Mouse (Mus musculus): ENCODE results near the gene Ndufaf3. TPM values are rescaled to one million over a fixed set of nuclear protein-coding genes. Genes with fewer than 3 reads are reported as not detected.

Ndufaf3 gene
- total and polyA plus RNA-seq, 2 experiments from 2014 or later = 70.7 to 104 TPM

DNA sequence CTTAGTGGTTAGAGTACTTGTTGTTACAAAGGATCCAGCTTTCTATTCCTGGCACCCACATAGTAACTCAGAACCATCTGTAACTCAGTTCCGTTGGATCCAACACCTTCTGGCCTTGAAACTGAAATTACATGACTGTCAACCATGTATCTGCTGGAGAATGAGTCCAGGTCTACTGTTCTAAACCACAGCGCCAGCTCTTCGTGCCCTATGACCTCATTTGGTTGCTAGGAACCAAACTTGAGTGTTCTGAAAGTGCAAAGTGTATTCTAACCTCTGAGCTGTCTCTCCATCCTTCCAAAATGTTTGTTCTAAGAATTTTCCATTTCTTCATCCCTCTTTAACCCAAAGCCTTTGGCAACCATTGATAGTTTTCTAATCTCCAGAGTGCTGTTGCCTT is 21.2 kb downstream of the Ndufaf3 start:
- no peak overlapping the region for H3K27ac ChIP-seq (ENCODE audit: low read depth, low read length)
- no peaks in the 10 kb centered on the region for H3K4me1 ChIP-seq (ENCODE audit: insufficient read depth)
- DNase-seq (no peak), ATAC-seq (no peak)
- no peak overlapping the region for H3K9ac ChIP-seq
- no peaks in the 10 kb centered on the region for H3K27me3 ChIP-seq (ENCODE audit: insufficient read depth, low read length)
- H3K4me3 ChIP-seq (ENCODE audit: low read depth, low read length) = no peak overlapping the region
- no peak for TF ChIP-seq CTCF (IDR thresholded peaks at IDR 0.05; ENCODE audit: low read depth)
- H3K36me3 ChIP-seq (ENCODE audit: insufficient read depth) = peaks cover 69% of the 10 kb centered on the region
- H3K9me3 ChIP-seq (ENCODE audit: low read length) = no peaks in the 10 kb centered on the region
- H3K4me2 ChIP-seq (ENCODE audit: low read depth) = no peak overlapping the region
- WGBS = 91% methylated on average over 3 of the region's 3 CpGs

DNA sequence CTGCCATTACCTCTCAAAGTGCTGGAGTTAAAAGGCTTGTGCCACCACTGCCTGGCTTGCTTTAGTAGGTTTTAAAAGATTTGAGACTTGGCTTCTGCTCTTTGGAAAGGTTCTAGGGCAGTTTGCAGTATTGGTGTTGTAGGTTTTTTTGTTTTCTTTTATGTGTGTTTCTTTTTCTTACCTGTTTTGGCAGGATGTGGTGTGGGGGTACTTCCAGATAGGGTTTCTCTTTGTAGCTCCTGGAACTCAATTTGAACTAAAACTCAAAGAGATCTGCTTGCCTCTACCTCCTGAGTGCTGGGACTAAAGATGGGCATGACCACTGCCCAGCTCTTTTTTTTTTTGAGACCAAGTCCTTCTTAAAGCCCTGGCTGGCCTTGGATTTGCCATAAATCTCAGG is 26.4 kb downstream of the Ndufaf3 start:
- DNase-seq (no peak), ATAC-seq (no peak)
- H3K27me3 ChIP-seq (ENCODE audit: insufficient read depth, low read length) = no peaks in the 10 kb centered on the region
- peaks cover 68% of the 10 kb centered on the region for H3K36me3 ChIP-seq (ENCODE audit: insufficient read depth)
- no peaks in the 10 kb centered on the region for H3K9me3 ChIP-seq (ENCODE audit: low read length)
- no peak for TF ChIP-seq CTCF (IDR thresholded peaks at IDR 0.05; ENCODE audit: low read depth)
- H3K9ac ChIP-seq = no peak overlapping the region
- no peak overlapping the region for H3K4me3 ChIP-seq (ENCODE audit: low read depth, low read length)
- no peak overlapping the region for H3K27ac ChIP-seq (ENCODE audit: low read depth, low read length)
- H3K4me2 ChIP-seq (ENCODE audit: low read depth) = no peak overlapping the region
- H3K4me1 ChIP-seq (ENCODE audit: insufficient read depth) = no peaks in the 10 kb centered on the region

DNA sequence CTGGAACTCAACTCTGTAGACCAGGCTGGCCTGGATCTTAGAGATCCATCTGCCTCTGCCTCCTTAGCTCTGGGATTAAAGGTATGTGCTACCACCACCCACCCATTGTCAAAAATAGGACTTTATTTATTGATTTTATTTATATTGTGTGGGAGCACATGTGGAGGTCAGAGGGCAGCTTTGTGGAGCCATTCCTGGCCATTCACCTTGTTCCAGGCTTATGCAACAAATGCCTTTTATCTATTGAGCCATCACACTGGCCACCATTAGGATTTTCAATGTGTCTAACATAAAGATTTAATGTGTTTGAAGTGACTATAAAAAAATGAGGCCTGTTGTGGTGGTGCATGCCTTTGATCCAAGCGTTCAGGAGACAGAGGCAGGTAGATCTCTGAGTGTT is 35.7 kb downstream of the Ndufaf3 start:
- no peak overlapping the region for H3K9ac ChIP-seq
- no peak overlapping the region for H3K27ac ChIP-seq (ENCODE audit: low read depth, low read length)
- 96% methylated on average over 1 of the region's 1 CpGs for WGBS
- no peak overlapping the region for H3K4me2 ChIP-seq (ENCODE audit: low read depth)
- H3K9me3 ChIP-seq (ENCODE audit: low read length) = no peaks in the 10 kb centered on the region
- no peak for ATAC-seq
- no peaks in the 10 kb centered on the region for H3K27me3 ChIP-seq (ENCODE audit: insufficient read depth, low read length)
- H3K36me3 ChIP-seq (ENCODE audit: insufficient read depth) = peaks cover 54% of the 10 kb centered on the region
- TF ChIP-seq CTCF (IDR thresholded peaks at IDR 0.05; ENCODE audit: low read depth) = no peak
- DNase-seq = no peak
- H3K4me3 ChIP-seq (ENCODE audit: low read depth, low read length) = no peak overlapping the region
- H3K4me1 ChIP-seq (ENCODE audit: insufficient read depth) = no peaks in the 10 kb centered on the region

DNA sequence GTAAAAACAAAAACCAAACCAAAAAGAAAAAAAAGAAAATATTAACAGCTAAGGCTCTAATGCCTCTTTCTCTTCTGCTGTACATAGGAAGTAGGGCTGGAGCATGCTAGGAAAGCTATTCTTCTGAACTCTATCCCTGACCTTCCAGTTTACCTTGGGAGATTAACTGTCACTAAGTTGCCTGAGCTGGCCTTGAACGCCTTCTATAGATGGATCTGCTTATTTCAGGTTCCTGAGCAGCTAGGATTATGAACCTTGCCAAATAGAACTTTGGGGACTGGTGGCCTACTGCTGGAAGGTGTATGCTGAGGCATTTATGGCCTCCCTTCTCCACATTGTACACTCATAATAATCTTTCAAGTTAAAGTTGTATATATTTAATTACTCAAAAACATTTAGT is 36.3 kb downstream of the Ndufaf3 start:
- no peak for ATAC-seq
- H3K4me2 ChIP-seq (ENCODE audit: low read depth) = no peak overlapping the region
- TF ChIP-seq CTCF (IDR thresholded peaks at IDR 0.05; ENCODE audit: low read depth) = no peak
- no peak overlapping the region for H3K4me3 ChIP-seq (ENCODE audit: low read depth, low read length)
- H3K9me3 ChIP-seq (ENCODE audit: low read length) = no peaks in the 10 kb centered on the region
- no peak for DNase-seq
- H3K27me3 ChIP-seq (ENCODE audit: insufficient read depth, low read length) = no peaks in the 10 kb centered on the region
- H3K36me3 ChIP-seq (ENCODE audit: insufficient read depth) = peaks cover 51% of the 10 kb centered on the region
- 92% methylated on average over 1 of the region's 1 CpGs for WGBS
- no peak overlapping the region for H3K9ac ChIP-seq
- no peaks in the 10 kb centered on the region for H3K4me1 ChIP-seq (ENCODE audit: insufficient read depth)
- H3K27ac ChIP-seq (ENCODE audit: low read depth, low read length) = no peak overlapping the region

DNA sequence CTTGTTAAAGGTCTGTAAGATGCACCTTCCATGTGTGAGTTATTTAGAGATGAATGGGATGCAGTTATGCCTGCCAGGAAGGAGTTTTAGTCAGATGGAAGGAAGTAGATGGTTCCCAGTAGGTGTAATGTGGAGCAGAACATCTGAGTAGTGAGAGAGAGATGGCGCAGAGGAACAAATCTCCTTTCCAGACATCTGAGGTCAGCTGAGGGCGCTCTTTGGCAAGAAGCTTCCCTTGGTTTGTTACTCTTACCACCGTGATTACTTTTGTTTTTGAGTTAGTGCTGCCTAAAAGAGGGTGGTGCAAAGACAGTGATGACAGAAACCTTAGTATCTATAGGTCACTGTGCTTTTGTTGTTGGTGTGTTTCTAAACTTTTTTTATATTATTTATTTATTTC is 41.8 kb downstream of the Ndufaf3 start:
- H3K27ac ChIP-seq (ENCODE audit: low read depth, low read length) = no peak overlapping the region
- DNase-seq = no peak
- TF ChIP-seq CTCF (IDR thresholded peaks at IDR 0.05; ENCODE audit: low read depth) = no peak
- peaks cover 14% of the 10 kb centered on the region for H3K36me3 ChIP-seq (ENCODE audit: insufficient read depth)
- H3K9me3 ChIP-seq (ENCODE audit: low read length) = no peaks in the 10 kb centered on the region
- H3K9ac ChIP-seq = no peak overlapping the region
- no peak overlapping the region for H3K4me2 ChIP-seq (ENCODE audit: low read depth)
- no peak for ATAC-seq
- no peaks in the 10 kb centered on the region for H3K27me3 ChIP-seq (ENCODE audit: insufficient read depth, low read length)
- 88% methylated on average over 3 of the region's 3 CpGs for WGBS
- no peaks in the 10 kb centered on the region for H3K4me1 ChIP-seq (ENCODE audit: insufficient read depth)
- no peak overlapping the region for H3K4me3 ChIP-seq (ENCODE audit: low read depth, low read length)

DNA sequence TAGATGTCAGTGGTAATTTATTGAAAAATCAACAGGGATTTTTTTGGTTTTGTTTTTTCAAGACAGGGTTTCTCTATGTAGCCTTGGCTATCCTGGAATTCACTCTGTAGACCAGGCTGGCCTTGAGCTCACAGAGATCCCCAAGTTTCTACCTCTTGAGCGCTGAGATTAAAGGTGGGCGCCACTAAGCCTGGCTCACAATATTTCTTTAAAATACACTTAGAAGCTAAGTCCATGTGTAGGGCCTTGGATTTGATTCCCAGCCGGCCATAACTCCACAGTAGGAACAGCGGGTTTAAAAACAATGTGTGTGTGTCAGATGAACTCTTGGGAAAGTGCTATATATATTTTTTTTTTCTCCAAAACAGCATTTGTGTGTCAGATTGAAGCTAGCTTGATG is 43.9 kb downstream of the Ndufaf3 start:
- Histone ChIP-seq H3K36me3 (ENCODE audit: insufficient read depth) (no peaks in the 10 kb centered on the region; the same call in 1 of the 2 replicates), H3K4me3 (ENCODE audit: low read depth, low read length) (no peak overlapping the region), H3K9ac (no peak overlapping the region), H3K9me3 (ENCODE audit: low read length) (no peaks in the 10 kb centered on the region), H3K27me3 (ENCODE audit: insufficient read depth, low read length) (no peaks in the 10 kb centered on the region), H3K4me1 (ENCODE audit: insufficient read depth) (peaks cover 10% of the 10 kb centered on the region), H3K4me2 (ENCODE audit: low read depth) (no peak overlapping the region), H3K27ac (ENCODE audit: low read depth, low read length) (no peak overlapping the region)
- ATAC-seq (no peak), DNase-seq (no peak)
- no peak for TF ChIP-seq CTCF (IDR thresholded peaks at IDR 0.05; ENCODE audit: low read depth)
- 94% methylated on average over 4 of the region's 4 CpGs for WGBS

DNA sequence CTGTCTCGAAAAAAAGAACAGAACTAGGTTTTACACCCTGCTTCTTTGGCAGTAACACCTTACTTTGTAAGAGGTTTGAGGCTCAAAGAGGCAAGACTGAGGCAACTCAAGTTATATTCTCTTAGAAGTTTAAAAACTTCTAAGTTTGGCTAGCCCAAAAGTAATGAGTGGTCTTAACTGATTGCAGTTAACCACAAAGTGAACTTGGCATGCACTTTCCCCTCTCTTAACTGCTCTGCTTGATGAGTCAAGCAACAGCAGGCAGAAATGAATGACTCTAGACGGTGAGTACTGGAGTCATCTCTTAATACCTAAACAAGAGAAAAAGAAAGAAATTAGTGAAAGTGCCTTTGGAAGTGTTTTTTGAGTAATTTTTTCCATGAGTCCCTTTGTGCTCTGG is 45.6 kb downstream of the Ndufaf3 start:
- 55% methylated on average over 2 of the region's 2 CpGs for WGBS
- DNase-seq = no peak

DNA sequence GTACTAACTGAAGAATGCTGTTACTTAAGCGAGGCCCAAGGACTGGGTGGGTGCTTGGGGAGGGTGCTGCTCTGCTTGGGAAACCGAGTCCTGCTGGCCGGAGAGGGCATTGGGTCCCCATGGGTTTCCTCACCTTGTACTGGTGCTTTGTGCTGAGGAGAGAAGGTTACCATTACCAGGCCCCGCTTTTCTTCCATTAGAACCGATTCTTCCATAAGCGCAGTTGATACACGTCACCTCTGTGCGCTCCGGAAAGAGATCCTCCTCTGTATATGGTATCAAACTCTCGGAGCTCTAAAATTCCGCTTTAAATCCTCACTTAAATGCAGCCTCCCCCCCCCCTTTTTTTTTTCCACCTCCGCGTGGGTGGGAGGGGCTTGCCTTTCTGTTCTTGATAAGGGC is 49.3 kb downstream of the Ndufaf3 start:
- DNase-seq = peak; percentile 70
- ATAC-seq = peak; percentile 8; the same call in 1 of the 2 replicates
- 0% methylated on average over 13 of the region's 13 CpGs for WGBS
- Histone ChIP-seq H3K9ac (peak overlapping the region; percentile 95), H3K9me3 (ENCODE audit: low read length) (no peaks in the 10 kb centered on the region), H3K36me3 (ENCODE audit: insufficient read depth) (peaks cover 26% of the 10 kb centered on the region), H3K4me3 (ENCODE audit: low read depth, low read length) (peak overlapping the region; percentile 87), H3K27me3 (ENCODE audit: insufficient read depth, low read length) (no peaks in the 10 kb centered on the region), H3K27ac (ENCODE audit: low read depth, low read length) (peak overlapping the region; percentile 100), H3K4me2 (ENCODE audit: low read depth) (peak overlapping the region; percentile 75), H3K4me1 (ENCODE audit: insufficient read depth) (peaks cover 10% of the 10 kb centered on the region)
- TF ChIP-seq CTCF (IDR thresholded peaks at IDR 0.05; ENCODE audit: low read depth) = 0 out of 2 replicates have a peak, but pooled peaks have one; percentile 1

More for the DNA sequence above, 45.6 kb downstream of the Ndufaf3 start:
- no peak for ATAC-seq
- no peak overlapping the region for H3K27ac ChIP-seq (ENCODE audit: low read depth, low read length)
- no peaks in the 10 kb centered on the region for H3K27me3 ChIP-seq (ENCODE audit: insufficient read depth, low read length)
- no peaks in the 10 kb centered on the region for H3K36me3 ChIP-seq (ENCODE audit: insufficient read depth)
- H3K4me2 ChIP-seq (ENCODE audit: low read depth) = no peak overlapping the region
- H3K9ac ChIP-seq = no peak overlapping the region
- no peak overlapping the region for H3K4me3 ChIP-seq (ENCODE audit: low read depth, low read length)
- H3K4me1 ChIP-seq (ENCODE audit: insufficient read depth) = peaks cover 10% of the 10 kb centered on the region
- TF ChIP-seq CTCF (IDR thresholded peaks at IDR 0.05; ENCODE audit: low read depth) = no peak
- H3K9me3 ChIP-seq (ENCODE audit: low read length) = no peaks in the 10 kb centered on the region

Data from forebrain, postnatal 0 days (tissue).